In the genomic region with DNA sequence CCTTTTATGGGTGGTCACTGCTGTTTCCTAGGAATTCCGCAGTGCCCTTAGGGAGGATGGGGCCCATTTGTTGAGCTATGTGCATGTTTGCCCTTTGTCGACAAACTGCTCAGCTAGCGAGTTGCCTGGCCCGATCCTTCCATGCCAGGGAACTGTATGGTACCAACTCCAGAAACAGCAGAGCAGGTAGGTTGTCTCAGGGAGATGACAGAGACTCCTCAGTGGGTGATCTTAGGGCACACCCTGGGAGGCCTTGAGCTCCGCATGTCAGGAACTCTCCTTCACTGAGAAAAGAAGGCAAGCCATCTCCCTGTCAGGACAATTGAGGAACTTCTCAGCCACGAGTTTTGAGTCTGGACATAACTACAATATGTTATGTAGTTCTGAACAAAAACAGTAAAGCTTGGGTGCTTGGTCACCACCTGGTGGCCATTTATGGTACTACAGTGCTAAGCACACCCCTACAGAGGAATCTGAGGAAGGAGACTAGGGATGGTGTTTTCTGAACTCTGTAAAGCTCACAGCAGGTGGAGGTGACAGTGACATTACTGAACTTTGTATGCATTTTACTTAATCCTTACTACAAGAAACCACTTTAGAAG, we compare ENCODE assay signal across 8 mouse cellular contexts. TPM values are rescaled to one million over a fixed set of nuclear protein-coding genes. Genes with fewer than 3 reads are reported as not detected.
DNase-seq lines count a peak whose midpoint lies in the region; ATAC-seq lines count a peak whose summit lies in the region.

No protein-coding gene starts in this region.

- peak; percentile 65; the same call in 1 of the 2 replicates for ATAC-seq in forebrain, embryonic 12.5 days (ENCODE audit: low FRiP score)
- peak; percentile 68 for ATAC-seq in hindbrain, embryonic 16.5 days

- no peak overlapping the region for H3K4me3 ChIP-seq in forebrain, embryonic 12.5 days (replicated peaks)
- H3K4me3 ChIP-seq in hindbrain, embryonic 16.5 days (ENCODE audit: low read length), result no peak overlapping the region

- H3K27ac ChIP-seq in forebrain, embryonic 12.5 days, result 0 out of 2 replicates have a peak overlapping the region, but pooled peaks have one; percentile 42
- 0 out of 2 replicates have a peak overlapping the region, but pooled peaks have one; percentile 23 for H3K27ac ChIP-seq in hindbrain, embryonic 16.5 days (ENCODE audit: low read depth, low read length)

- peak; percentile 78 for DNase-seq in MN1 (ENCODE audit: low spot score)
- DNase-seq in c-Kit-positive CD71-positive TER-119-positive erythroid progenitor cells, embryonic 14.5 days (ENCODE audit: low spot score), result peak; percentile 79
- peak; percentile 74 to 90 for DNase-seq in layer of hippocampus, postnatal 25 days (ENCODE audit: extremely low spot score in 1 of 2, low spot score in 1 of 2)
- DNase-seq in lung, postnatal 14 days, result peak; percentile 85
- peak; percentile 92 for DNase-seq in retina, embryonic 14.5 days (ENCODE audit: low spot score)
- peak; percentile 57 to 70 for DNase-seq in thymus, postnatal 36 days

- H3K36me3 ChIP-seq in forebrain, embryonic 12.5 days (replicated peaks), result peaks cover 72% of the 10 kb centered on the region
- peaks cover 41% of the 10 kb centered on the region for H3K36me3 ChIP-seq in hindbrain, embryonic 16.5 days (ENCODE audit: control insufficient read depth, insufficient read depth, low read length)

- H3K4me2 ChIP-seq in forebrain, embryonic 12.5 days, result no peak overlapping the region
- H3K4me2 ChIP-seq in hindbrain, embryonic 16.5 days (ENCODE audit: low read length), result no peak overlapping the region

- H3K27me3 ChIP-seq in forebrain, embryonic 12.5 days, result no peaks in the 10 kb centered on the region
- H3K27me3 ChIP-seq in hindbrain, embryonic 16.5 days (replicated peaks; ENCODE audit: control insufficient read depth, insufficient read depth, low read length), result no peaks in the 10 kb centered on the region

- no peak overlapping the region for H3K9ac ChIP-seq in forebrain, embryonic 12.5 days
- H3K9ac ChIP-seq in hindbrain, embryonic 16.5 days (ENCODE audit: low read depth, low read length), result no peak overlapping the region

- 76% methylated on average over 6 of the region's 6 CpGs for WGBS in forebrain, embryonic 12.5 days
- WGBS in hindbrain, embryonic 16.5 days, result 67% methylated on average over 6 of the region's 6 CpGs

- no peaks in the 10 kb centered on the region for H3K4me1 ChIP-seq in forebrain, embryonic 12.5 days
- no peaks in the 10 kb centered on the region for H3K4me1 ChIP-seq in hindbrain, embryonic 16.5 days (ENCODE audit: control insufficient read depth, insufficient read depth, low read depth, low read length)

- H3K9me3 ChIP-seq in forebrain, embryonic 12.5 days, result no peaks in the 10 kb centered on the region
- no peaks in the 10 kb centered on the region for H3K9me3 ChIP-seq in hindbrain, embryonic 16.5 days (ENCODE audit: control insufficient read depth, low read length)

RNA-seq across cellular contexts. Expression of a gene that starts 25.9 kb away (rescaled TPM):
- 273 and 274 TPM in 2 replicates for polyA plus RNA-seq in forebrain, embryonic 12.5 days (2016; fragmentation: Nextera tagmentation; extraction: Ambion mirVana)
- 301 and 314 TPM in 2 replicates for polyA plus RNA-seq in hindbrain, embryonic 16.5 days (2015; fragmentation: Nextera tagmentation; extraction: Ambion mirVana)
- 100 to 1,000 TPM; 159 to 182 TPM for total RNA-seq in layer of hippocampus, postnatal 25 days (2021)

RNA-seq across cellular contexts. Expression of a gene that starts 51.9 kb away (rescaled TPM):
- 25.8 and 29.0 TPM in 2 replicates for polyA plus RNA-seq in forebrain, embryonic 12.5 days (2016; fragmentation: Nextera tagmentation; extraction: Ambion mirVana)
- polyA plus RNA-seq in hindbrain, embryonic 16.5 days (2015; fragmentation: Nextera tagmentation; extraction: Ambion mirVana), result 22.0 and 27.1 TPM in 2 replicates
- total RNA-seq in layer of hippocampus, postnatal 25 days (2021), result 10 to 100 TPM; 27.3 to 30.6 TPM
